Mouse (Mus musculus) skeletal muscle tissue, adult 2 months (tissue): ENCODE results near the gene Itgb2.

Experiments used
- DNase-seq: peaks from one replicate; pipeline ENCODE4 v3.0.0-alpha.2; 2012; ENCODE audit warnings: low read depth, low spot score

The Itgb2 gene

GRCm38 (mm10) chr10:77530140-77530539 lies at the start of gene Itgb2:
Itgb2 (plus strand) TSS chr10:77530252.
- no peak for DNase-seq

DNA sequence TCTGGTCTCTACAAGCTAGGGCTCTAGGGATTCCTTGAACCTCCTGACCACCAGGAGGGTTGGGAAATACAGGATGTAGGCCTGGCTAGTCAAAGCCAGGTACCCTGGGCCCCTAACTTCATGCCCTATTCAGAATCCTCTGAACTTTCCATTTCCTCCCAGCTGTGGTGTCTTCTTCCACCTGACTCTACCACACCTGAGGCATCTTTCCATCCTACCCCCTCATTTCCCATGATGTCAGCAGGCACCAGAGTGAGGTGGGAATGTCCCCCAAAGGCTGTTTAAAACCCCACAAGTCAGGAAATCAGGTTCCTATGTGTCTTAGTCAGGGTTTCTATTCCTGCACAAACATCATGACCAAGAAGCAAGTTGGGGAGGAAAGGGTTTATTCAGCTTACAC lies 48.2 kb upstream of the Itgb2 start:
- DNase-seq, result no peak

DNA sequence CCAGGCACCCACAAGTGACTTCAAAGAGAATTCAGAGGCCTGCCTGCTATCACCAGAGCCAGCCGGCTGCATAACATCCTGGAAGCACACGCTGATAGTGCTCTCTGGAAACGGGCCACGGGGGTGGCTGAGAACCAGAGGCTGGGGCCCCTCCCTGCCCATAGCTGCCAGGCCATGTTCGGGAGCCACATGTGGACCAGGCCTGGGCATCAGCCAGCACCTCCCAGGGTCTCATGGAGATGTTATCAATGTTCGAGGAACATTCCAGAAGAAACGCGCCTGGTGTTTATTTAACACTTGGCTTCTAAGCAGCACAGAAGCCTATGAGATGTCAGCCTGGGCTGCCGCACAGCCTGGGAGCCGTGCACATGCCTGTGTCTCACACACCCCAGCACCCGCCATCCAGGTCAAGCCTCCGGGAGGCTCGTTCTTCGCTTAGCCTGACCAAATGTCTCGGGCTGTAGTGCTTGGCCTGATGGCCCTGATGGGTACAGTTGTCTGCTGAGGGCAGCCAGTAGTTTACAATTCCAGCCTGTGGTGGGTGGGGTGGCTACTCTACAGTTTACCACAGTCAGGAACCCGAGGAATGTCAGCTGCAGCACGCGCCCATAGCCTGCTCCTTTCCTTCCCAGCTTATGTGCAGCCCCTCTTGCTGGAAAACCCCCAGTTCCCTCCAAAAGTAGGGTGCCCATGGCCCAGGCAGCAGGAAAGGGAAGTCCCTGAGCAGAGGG lies 45.7 kb upstream of the Itgb2 start:
- DNase-seq, result peak; percentile 46

DNA sequence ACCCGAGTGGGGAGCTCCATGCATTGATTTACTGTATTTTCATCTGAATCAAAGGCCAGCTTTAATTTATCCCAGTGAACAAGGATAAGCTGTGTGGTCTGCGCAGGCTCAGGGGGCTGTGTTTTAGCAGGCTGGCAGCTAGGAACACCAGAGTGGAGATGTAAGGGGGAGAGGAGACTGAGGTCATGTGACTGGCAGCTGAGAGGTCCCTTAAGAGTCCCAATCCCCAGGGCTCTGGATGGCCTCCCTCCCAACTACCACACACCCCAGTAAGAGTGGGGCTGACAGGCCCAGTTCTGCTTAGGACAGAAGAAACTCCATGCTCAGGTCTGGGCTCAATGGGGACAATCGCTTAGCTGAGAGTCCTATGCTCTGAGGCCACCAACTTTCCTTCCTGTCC lies 44.3 kb upstream of the Itgb2 start:
- no peak for DNase-seq

DNA sequence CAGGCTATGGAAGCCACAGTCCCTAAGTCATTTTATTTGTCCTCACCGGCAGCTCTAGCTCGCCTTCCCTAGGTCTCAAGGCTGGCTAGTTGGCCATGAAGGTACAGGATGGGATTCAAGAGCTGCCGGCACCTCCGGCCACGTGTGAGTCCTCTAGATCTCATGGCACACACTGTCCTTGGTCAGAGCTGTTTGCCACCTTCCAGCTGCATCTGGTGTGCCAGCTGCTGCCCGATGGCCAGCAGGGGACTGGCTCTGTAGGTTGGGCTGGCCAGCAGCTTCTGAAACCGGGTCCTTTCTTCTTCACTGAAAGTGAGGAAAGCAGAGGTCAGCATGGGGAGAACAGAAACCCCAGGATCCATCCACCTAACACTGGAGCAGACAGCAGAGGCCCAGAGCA lies 41.9 kb upstream of the Itgb2 start:
- no peak for DNase-seq

GRCm38 (mm10) chr10:77491585-77491984 lies 38.5 kb upstream of the Itgb2 start:
- no peak for DNase-seq

- DNase-seq, result no peak
These were observed 37.2 kb upstream of the Itgb2 start for GRCm38 (mm10) chr10:77492885-77493284.

DNA sequence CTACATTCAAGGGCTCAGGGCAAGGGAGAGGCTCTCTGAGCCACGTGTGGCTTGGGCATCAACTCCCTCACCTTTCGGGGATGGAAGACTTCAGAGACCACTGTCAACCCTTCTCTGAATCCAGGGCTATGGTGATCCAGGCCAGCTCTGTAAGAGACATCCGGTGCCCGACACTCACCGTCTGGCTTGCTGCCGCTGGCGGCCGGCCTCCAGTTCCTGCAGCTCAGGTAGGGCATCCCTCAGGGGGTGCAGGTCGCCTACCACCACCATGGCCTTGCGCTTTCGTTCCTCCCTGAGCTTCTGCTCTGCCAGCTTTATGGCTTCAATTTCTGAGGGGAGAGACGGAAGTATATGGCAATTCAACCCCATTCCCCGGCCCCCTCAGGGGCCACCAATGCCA lies 32.9 kb upstream of the Itgb2 start:
- DNase-seq, result no peak

GRCm38 (mm10) chr10:77498254-77498653 lies 31.8 kb upstream of the Itgb2 start:
- no peak for DNase-seq

DNA sequence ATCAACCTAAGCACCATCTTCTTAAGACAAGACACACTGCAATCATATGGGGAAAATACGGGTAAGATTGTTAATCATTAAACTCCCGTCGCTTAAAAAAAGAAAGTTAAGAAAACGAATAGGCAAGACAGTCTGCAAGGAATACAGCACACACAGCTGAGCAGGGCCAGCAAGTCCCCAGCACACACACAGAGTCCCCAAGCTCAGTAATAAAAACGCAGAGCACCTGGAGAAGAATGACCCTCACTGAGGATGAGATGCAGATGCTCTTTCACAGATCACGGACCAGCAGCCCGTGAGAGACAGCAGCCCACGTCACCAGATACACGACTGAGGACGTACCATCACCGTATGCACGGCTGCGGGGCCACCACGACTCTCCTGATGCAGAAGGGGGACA lies 29.4 kb upstream of the Itgb2 start:
- no peak for DNase-seq

DNA sequence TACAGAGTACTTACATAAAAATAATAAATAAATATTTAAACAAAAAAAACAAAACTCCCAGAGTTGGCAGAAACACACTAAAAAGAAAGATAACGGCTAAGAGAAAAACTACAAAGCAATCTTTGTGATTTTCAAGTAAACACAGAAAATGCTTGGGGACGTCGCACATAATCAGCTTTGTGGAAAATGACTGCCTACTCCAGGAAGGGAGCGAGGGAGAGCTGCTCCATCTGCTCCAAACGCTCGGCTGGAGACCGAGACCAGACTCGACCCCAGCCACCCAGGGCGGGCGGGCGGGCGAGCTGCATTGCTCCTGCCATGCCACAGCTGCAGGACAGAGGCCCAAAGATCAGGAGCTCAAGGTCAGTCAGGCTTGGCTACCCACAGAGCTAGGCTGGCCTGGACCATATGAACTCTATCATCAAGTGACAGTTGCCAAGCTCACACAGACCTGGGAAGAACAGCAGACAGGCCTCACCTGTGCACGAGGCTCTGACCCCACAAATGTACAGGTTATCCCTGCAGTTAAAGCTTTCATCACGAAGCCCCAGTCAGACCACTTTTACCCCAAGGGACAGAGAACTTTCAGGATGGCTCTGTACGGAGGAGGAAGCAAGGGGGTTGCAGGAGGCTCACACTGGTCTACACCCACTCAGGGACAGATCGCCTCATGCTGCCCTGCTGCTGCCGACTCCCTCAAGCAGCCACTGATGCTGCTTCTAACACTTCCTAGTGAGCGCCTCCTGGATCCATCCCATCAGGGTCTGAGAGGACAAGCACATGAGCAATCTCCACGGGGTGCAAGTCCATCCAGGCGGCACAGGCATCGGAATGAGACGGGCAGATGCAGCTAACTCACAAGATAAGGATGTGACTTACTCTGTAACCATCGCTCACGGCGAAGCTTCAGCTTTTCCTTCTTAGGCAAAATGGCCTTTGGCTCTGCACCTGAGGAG lies 26.8 kb upstream of the Itgb2 start:
- no peak for DNase-seq

DNA sequence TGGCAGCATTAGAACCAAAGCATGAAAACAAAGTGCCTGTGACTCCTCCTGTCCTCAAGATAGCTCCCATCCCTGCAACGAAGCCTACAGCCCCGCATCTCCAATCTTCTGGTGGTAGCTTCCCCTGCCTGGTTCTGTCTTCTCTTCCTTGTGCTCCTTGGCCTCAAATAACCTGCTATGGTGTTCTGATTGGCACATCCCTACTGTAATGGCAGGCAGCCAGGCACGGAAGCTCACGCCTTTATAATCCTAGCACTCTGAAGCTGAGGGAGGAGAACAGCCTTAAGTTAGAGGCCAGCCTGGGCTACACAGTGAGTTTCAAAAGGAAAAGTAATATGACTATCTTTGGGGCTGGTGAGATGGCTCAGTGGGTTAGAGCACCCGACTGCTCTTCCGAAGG lies 25.9 kb upstream of the Itgb2 start:
- no peak for DNase-seq

DNA sequence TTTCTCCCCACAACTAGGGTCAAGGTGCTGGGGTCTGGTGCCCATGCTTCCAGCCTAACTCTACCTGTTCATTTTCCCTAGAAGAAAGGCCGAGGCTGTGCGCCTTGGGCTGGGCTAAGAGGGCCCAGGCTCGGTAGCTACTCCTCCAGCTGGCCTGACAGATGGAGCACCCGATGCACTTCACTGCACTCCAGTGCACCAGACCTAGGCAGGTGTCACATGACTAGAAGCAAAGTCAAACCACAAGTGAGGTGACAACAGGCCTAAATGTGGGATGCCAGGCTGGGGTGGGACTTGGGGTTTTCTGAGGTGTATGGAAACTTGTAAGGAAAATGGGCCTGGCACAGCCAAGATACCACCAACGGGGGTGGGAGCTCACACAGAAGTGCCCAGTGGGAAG lies 23.5 kb upstream of the Itgb2 start:
- no peak for DNase-seq

DNA sequence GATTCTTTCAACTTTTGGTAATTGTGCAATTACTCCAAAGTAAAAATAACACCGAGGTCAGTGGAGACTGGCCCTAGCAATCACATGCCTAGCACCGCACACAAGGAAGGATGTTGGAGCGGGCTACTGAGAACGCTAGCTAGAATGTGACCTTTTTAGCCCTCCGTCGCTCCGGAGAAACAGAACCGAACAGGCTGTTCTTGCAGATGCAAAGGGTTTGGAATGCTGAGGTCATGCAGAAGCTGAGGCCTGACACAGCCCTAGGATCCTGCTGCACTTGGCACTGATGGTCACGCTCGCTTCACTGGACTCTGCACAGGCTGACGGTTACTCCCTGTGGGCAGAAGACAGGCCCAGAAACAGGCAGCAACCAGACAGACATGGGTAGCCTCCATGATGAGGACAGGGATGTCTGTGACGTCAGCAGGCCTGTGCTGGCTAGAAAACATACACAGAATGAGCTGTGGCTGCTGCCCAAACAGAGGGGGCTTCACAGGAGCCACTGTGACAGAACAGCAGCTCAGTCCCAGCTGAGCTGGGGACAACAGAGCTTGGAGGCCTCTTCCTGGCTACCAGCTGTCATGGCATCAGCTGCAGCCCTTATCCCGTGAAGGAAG lies 23.0 kb upstream of the Itgb2 start:
- peak; percentile 86 for DNase-seq

GRCm38 (mm10) chr10:77507779-77508178 lies 22.3 kb upstream of the Itgb2 start:
- no peak for DNase-seq

DNA sequence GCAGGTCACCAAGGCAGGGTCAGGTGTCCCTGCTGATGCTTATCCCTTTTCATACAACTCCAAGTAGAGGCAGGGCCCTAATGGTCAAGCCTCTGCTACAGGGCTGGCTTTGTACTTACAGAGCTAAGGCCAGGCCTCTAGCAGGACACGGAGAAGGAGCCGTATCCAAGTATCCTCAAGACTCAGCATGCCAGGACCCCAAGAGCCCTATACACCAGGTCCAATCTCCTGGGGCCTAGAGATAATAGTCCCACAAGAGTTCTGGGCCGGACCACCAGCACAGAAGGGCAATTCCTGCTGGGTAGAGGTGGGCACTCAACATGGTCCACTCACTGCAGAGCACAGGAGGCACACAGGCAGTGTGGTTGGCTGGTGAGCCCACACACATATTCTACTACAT lies 21.3 kb upstream of the Itgb2 start:
- DNase-seq, result no peak

- peak; percentile 74 for DNase-seq
These were observed 20.5 kb upstream of the Itgb2 start for GRCm38 (mm10) chr10:77509403-77510187.

DNA sequence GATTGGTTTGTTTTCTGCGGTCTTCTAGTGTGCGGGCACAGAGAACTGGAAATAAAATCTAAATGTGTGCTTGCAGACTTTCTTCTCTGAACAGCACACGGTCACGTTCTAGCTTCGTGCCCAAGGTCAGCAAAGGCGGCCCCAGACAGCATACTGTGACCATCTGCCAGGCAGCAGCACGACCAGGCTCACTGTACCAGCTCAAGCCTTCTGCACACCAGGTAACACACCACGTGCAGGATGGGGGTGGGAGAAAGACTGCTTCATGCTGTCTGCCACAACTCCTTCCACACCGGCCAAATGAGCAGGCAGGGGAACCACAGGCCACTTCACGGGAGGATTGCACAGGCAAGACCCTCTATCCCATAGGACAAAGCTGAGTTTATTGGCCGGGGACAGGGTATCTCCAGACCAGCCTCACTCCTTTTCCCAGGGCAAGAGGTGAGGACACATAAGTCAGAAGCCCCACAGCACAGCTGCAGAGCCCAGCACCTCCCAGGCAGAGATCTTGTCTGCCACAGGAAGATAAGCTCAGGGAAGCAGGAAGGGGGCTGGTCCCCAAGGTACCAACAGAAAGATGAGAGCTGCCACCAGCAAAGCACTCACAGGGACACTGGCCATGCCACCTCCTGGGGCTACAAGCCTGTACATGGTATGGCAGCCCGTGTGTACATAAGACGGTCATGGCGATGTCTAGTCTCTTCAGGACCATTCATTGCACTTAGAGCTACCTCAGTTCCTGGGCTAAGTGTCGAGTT lies 19.6 kb upstream of the Itgb2 start:
- DNase-seq, result no peak

GRCm38 (mm10) chr10:77515385-77516348 lies 14.4 kb upstream of the Itgb2 start, which contains the start of gene Fam207a:
Fam207a (minus strand) TSS chr10:77515785.
- DNase-seq, result peak; percentile 95
